Mouse (Mus musculus): Measurements from ENCODE around the gene Wwc2.

- no peak for TF ChIP-seq GATA1 (IDR thresholded peaks at IDR 0.05; ENCODE audit: borderline replicate concordance, low read length)
- TF ChIP-seq FLI1 (IDR thresholded peaks at IDR 0.05; ENCODE audit: low read length), result no peak
These were observed 16.1 kb upstream of the Wwc2 start for GRCm38 (mm10) chr8:48006869-48007268.
